Mouse (Mus musculus): ENCODE data around the gene Itgbl1. TPM values are rescaled to one million over a fixed set of nuclear protein-coding genes. Genes with fewer than 3 reads are reported as not detected.

Itgbl1 gene
- polyA plus RNA-seq, 1 experiment, result 0.24 TPM

DNA sequence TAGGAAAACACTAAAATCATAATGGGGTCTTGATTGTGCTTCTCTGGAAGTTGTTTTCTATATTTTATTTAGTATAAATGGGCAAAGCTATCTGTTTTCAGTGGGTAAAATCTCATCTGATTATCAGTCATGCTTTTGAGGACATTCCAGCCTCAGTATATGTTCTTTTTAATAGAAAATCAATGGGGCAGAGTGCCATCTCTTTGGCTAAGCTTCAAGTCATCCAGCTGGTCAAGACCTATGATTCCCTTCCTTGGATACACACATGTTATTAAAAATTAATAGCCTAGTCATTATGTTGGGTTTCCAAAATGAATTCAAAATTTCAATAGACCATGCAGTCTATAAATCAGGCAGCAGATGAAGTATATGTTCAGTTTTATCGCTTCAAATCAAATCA, 204.8 kb downstream of the Itgbl1 start:
- Histone ChIP-seq H3K4me1 (ENCODE audit: control insufficient read depth, insufficient read depth, low read length) (no peaks in the 10 kb centered on the region), H3K27ac (ENCODE audit: insufficient read depth, low read length) (no peak overlapping the region), H3K4me3 (ENCODE audit: low read depth, low read length) (no peak overlapping the region), H3K27me3 (ENCODE audit: control insufficient read depth, insufficient read depth, low read length, poor library complexity, severe bottlenecking) (no peaks in the 10 kb centered on the region), H3K36me3 (ENCODE audit: control insufficient read depth, insufficient read depth, low read length, poor library complexity, severe bottlenecking) (no peaks in the 10 kb centered on the region), H3K9me3 (replicated peaks; ENCODE audit: control insufficient read depth, insufficient read depth, low read length, poor library complexity, severe bottlenecking) (no peaks in the 10 kb centered on the region), H3K9ac (ENCODE audit: low read depth, poor library complexity, severe bottlenecking) (no peak overlapping the region)
- TF ChIP-seq CTCF (IDR thresholded peaks at IDR 0.05; ENCODE audit: low read depth, low read length) (no peak), POLR2A (IDR thresholded peaks at IDR 0.05; ENCODE audit: insufficient read depth, low read length) (no peak), EP300 (IDR thresholded peaks at IDR 0.05; ENCODE audit: insufficient read depth, low read depth, low read length) (no peak)

DNA sequence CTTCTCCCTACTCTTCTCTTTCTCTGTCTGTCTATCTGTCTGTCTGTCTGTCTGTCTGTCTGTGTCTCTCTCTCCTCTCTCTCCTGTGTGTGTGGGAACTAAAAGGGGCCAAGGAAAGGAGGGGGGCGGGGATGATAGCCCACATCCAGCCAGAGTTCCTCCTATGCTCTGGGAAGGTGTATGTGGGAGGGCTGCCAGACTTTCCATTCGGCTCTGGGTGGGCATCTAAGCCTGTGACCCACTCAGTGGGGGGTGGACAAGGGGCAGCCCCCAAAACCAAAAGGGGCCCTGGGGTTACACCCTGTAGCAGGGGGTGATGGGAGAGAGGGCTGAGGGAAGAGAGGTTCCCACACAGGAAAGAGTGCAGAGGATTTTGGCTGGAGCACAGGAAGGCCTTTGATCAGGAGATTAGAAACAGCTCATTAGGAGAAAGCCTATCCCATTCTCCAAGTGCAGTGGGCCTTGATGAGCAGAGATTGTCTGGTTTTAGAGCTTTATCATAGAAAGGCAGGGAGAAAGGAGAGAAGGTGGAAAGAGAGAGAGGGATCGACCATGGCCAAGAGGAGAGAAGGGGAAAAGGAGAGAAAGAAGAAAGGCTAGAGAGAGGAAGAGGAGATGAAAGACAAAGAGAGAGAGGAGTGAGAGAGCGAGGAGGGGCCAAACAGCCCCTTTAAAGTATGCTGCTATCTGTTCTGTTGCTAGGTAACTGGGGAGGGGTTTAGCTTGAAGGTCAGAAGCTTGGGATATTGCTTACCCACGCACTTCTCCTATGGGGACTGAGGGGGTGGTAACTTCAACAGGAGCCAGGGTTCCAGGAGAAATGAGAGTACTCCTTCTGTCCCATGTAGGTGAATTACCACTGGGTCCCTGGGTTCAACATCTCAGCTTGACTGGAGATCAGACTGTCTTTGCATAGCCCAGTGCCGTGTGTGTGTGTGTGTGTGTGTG, 206.3 kb downstream of the Itgbl1 start:
- H3K4me1 ChIP-seq (ENCODE audit: control insufficient read depth, insufficient read depth, low read length), result no peaks in the 10 kb centered on the region
- H3K4me3 ChIP-seq (ENCODE audit: low read depth, low read length), result no peak overlapping the region
- no peaks in the 10 kb centered on the region for H3K9me3 ChIP-seq (replicated peaks; ENCODE audit: control insufficient read depth, insufficient read depth, low read length, poor library complexity, severe bottlenecking)
- no peak for TF ChIP-seq CTCF (IDR thresholded peaks at IDR 0.05; ENCODE audit: low read depth, low read length)
- no peak for TF ChIP-seq EP300 (IDR thresholded peaks at IDR 0.05; ENCODE audit: insufficient read depth, low read depth, low read length)
- no peak for TF ChIP-seq POLR2A (IDR thresholded peaks at IDR 0.05; ENCODE audit: insufficient read depth, low read length)
- H3K9ac ChIP-seq (ENCODE audit: low read depth, poor library complexity, severe bottlenecking), result no peak overlapping the region
- H3K27me3 ChIP-seq (ENCODE audit: control insufficient read depth, insufficient read depth, low read length, poor library complexity, severe bottlenecking), result no peaks in the 10 kb centered on the region
- H3K27ac ChIP-seq (ENCODE audit: insufficient read depth, low read length), result no peak overlapping the region
- H3K36me3 ChIP-seq (ENCODE audit: control insufficient read depth, insufficient read depth, low read length, poor library complexity, severe bottlenecking), result no peaks in the 10 kb centered on the region

DNA sequence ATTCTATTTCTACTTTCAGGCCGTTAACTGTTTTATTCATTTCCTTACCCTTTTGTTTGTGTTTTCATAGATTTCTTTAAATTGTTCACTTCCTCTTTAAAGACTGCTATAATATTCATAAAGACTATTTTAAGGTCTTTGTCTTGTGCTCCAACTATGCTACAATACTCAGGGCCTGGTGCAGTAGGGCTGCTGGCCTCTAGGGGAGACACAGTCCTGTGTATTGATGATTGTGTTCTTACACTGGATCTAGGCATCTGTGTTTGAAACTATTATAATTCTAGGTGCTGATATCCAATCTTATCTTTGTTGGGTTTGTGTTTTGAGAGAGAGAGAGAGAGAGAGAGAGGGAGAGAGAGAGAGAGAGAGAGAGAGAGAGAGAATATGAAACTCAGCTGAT, 268.1 kb downstream of the Itgbl1 start:
- Histone ChIP-seq H3K4me3 (ENCODE audit: low read depth, low read length) (no peak overlapping the region), H3K4me1 (ENCODE audit: control insufficient read depth, insufficient read depth, low read length) (no peaks in the 10 kb centered on the region), H3K9ac (ENCODE audit: low read depth, poor library complexity, severe bottlenecking) (no peak overlapping the region), H3K36me3 (ENCODE audit: control insufficient read depth, insufficient read depth, low read length, poor library complexity, severe bottlenecking) (no peaks in the 10 kb centered on the region), H3K27me3 (ENCODE audit: control insufficient read depth, insufficient read depth, low read length, poor library complexity, severe bottlenecking) (no peaks in the 10 kb centered on the region), H3K27ac (ENCODE audit: insufficient read depth, low read length) (no peak overlapping the region), H3K9me3 (replicated peaks; ENCODE audit: control insufficient read depth, insufficient read depth, low read length, poor library complexity, severe bottlenecking) (no peaks in the 10 kb centered on the region)
- TF ChIP-seq EP300 (IDR thresholded peaks at IDR 0.05; ENCODE audit: insufficient read depth, low read depth, low read length) (no peak), POLR2A (IDR thresholded peaks at IDR 0.05; ENCODE audit: insufficient read depth, low read length) (no peak), CTCF (IDR thresholded peaks at IDR 0.05; ENCODE audit: low read depth, low read length) (no peak)

DNA sequence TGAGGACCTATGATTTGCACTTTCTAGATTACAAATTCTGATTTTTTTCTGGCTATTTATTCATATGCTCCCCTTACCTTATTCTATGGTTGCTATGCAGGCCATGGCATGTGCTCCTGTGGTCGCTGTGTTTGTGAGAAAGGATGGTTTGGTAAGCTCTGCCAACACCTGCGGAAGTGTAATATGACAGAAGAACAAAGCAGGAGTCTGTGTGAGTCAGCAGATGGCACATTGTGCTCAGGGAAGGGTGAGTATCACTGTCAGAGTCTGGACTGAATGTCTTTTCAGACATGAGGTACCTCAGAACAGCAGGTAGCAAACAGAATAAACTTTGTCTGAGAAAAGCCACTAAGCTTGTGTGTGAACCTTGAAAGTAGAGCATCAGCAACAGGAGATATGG, 306.8 kb downstream of the Itgbl1 start:
- H3K4me1 ChIP-seq (ENCODE audit: control insufficient read depth, insufficient read depth, low read length), result no peaks in the 10 kb centered on the region
- TF ChIP-seq CTCF (IDR thresholded peaks at IDR 0.05; ENCODE audit: low read depth, low read length), result no peak
- TF ChIP-seq EP300 (IDR thresholded peaks at IDR 0.05; ENCODE audit: insufficient read depth, low read depth, low read length), result no peak
- TF ChIP-seq POLR2A (IDR thresholded peaks at IDR 0.05; ENCODE audit: insufficient read depth, low read length), result no peak

DNA sequence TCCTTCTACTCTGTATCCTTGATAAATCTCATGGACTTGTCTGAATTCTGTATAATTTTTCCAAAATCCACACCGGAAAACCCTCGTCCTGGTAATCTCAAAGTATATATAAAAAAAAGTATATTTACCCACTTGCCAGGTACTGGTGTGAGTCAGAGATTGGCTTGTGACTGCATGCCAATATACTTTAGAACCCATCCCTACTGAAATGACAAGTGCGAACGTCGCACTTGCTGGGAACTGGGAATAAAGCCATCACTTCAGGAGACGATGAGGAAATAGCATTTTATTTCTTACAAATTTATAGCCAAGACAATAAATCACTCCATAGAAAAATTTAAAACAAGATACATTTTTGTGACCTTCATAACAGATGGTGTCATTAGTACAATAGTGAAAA, 308.2 kb downstream of the Itgbl1 start:
- Histone ChIP-seq H3K9ac (ENCODE audit: low read depth, poor library complexity, severe bottlenecking) (no peak overlapping the region), H3K27me3 (ENCODE audit: control insufficient read depth, insufficient read depth, low read length, poor library complexity, severe bottlenecking) (no peaks in the 10 kb centered on the region), H3K9me3 (replicated peaks; ENCODE audit: control insufficient read depth, insufficient read depth, low read length, poor library complexity, severe bottlenecking) (no peaks in the 10 kb centered on the region), H3K4me1 (ENCODE audit: control insufficient read depth, insufficient read depth, low read length) (no peaks in the 10 kb centered on the region), H3K36me3 (ENCODE audit: control insufficient read depth, insufficient read depth, low read length, poor library complexity, severe bottlenecking) (no peaks in the 10 kb centered on the region), H3K27ac (ENCODE audit: insufficient read depth, low read length) (no peak overlapping the region), H3K4me3 (ENCODE audit: low read depth, low read length) (no peak overlapping the region)
- no peak for TF ChIP-seq CTCF (IDR thresholded peaks at IDR 0.05; ENCODE audit: low read depth, low read length)
- TF ChIP-seq POLR2A (IDR thresholded peaks at IDR 0.05; ENCODE audit: insufficient read depth, low read length), result no peak
- TF ChIP-seq EP300 (IDR thresholded peaks at IDR 0.05; ENCODE audit: insufficient read depth, low read depth, low read length), result no peak

More for the DNA sequence above, 306.8 kb downstream of the Itgbl1 start:
- Histone ChIP-seq H3K27ac (ENCODE audit: insufficient read depth, low read length) (no peak overlapping the region), H3K36me3 (ENCODE audit: control insufficient read depth, insufficient read depth, low read length, poor library complexity, severe bottlenecking) (no peaks in the 10 kb centered on the region), H3K27me3 (ENCODE audit: control insufficient read depth, insufficient read depth, low read length, poor library complexity, severe bottlenecking) (no peaks in the 10 kb centered on the region), H3K4me3 (ENCODE audit: low read depth, low read length) (no peak overlapping the region), H3K9ac (ENCODE audit: low read depth, poor library complexity, severe bottlenecking) (no peak overlapping the region), H3K9me3 (replicated peaks; ENCODE audit: control insufficient read depth, insufficient read depth, low read length, poor library complexity, severe bottlenecking) (no peaks in the 10 kb centered on the region)

DNA sequence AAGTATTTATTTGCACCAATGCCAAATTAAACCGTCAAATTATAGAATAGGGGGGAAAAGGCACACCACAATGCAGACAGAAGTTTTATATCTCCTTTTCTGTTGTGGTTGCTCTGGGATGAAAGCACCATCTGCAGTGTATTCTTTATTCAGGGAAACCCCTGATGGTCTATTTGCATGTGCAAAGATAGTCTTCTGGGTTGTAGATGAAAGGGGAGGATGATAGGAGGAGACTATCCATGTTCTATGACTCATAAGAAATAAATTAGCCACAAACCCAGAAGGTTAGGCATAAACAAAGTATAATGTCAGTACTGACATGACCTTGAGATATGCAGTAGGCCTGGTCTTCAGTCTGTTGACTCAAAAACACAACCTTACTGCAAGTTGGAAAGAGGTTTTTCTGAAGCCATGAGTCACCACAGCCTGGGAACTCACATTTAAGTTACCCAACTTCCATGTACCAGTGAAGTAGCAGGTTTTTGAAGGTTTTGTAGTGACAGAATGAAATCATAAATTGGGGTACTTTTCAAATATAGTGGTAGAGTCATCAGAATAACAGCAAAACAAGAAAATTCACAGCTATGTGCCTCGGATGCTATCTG, 330.9 kb downstream of the Itgbl1 start:
- 0 out of 2 replicates have a peak, but pooled peaks cover 2% of the 10 kb centered on the region for H3K9me3 ChIP-seq (replicated peaks; ENCODE audit: control insufficient read depth, insufficient read depth, low read length, poor library complexity, severe bottlenecking)

More for the DNA sequence above, 330.9 kb downstream of the Itgbl1 start:
- no peak overlapping the region for H3K9ac ChIP-seq (ENCODE audit: low read depth, poor library complexity, severe bottlenecking)
- H3K36me3 ChIP-seq (ENCODE audit: control insufficient read depth, insufficient read depth, low read length, poor library complexity, severe bottlenecking), result no peaks in the 10 kb centered on the region
- no peak overlapping the region for H3K27ac ChIP-seq (ENCODE audit: insufficient read depth, low read length)
- H3K4me1 ChIP-seq (ENCODE audit: control insufficient read depth, insufficient read depth, low read length), result no peaks in the 10 kb centered on the region
- no peaks in the 10 kb centered on the region for H3K27me3 ChIP-seq (ENCODE audit: control insufficient read depth, insufficient read depth, low read length, poor library complexity, severe bottlenecking)
- no peak for TF ChIP-seq CTCF (IDR thresholded peaks at IDR 0.05; ENCODE audit: low read depth, low read length)
- no peak for TF ChIP-seq POLR2A (IDR thresholded peaks at IDR 0.05; ENCODE audit: insufficient read depth, low read length)
- no peak for TF ChIP-seq EP300 (IDR thresholded peaks at IDR 0.05; ENCODE audit: insufficient read depth, low read depth, low read length)
- no peak overlapping the region for H3K4me3 ChIP-seq (ENCODE audit: low read depth, low read length)

Other genes with a start within 250 kb of the Itgbl1 start
- 0.75 and 0.91 TPM in 2 replicates for gene Nalcn, start 32.8 kb upstream of the Itgbl1 start, polyA plus RNA-seq (2011; ENCODE audit: insufficient read depth, insufficient read length, low read depth, missing spikeins)

Measured in ES-Bruce4 (cell line).